Mouse (Mus musculus): ENCODE results near the gene Srr. TPM values are rescaled to one million over a fixed set of nuclear protein-coding genes. Genes with fewer than 3 reads are reported as not detected.

Srr gene
- polyA plus RNA-seq, 1 experiment from 2014 or later, result 10.0 TPM

DNA sequence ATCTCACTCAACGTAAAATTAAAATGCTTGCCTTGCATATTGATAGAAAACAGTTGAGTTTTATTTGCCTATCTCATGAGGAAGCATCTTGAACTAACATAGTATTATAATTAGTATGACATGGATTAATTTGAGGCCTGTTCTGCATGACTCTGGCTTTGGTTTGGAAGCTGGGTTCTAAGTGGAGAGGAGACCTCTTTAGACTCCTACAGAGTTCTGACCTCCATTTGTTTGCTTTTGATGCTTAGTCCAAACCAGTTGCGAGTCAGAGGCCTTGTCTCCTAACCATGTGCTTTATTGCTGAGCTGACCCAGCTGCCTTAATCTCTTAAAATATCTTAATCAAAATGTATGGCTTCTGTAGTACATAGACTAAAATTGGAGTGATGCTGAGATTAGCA is 31.9 kb upstream of the Srr start:
- no peak overlapping the region for H3K9ac ChIP-seq (ENCODE audit: low read depth, low read length)
- H3K36me3 ChIP-seq (ENCODE audit: control insufficient read depth, insufficient read depth, low read length), result no peaks in the 10 kb centered on the region; the same call in 1 of the 2 replicates
- H3K4me2 ChIP-seq, result no peak overlapping the region
- H3K9me3 ChIP-seq (ENCODE audit: control insufficient read depth, low read length), result no peaks in the 10 kb centered on the region
- ATAC-seq (replicated peaks; ENCODE audit: low FRiP score), result no peak
- DNase-seq (ENCODE audit: low spot score), result no peak
- H3K4me3 ChIP-seq (ENCODE audit: low read depth, low read length), result no peak overlapping the region
- WGBS, result 95% methylated on average over 2 of the region's 2 CpGs
- H3K4me1 ChIP-seq (replicated peaks; ENCODE audit: control insufficient read depth, insufficient read depth, low read length), result 0 out of 2 replicates have a peak, but pooled peaks cover 3% of the 10 kb centered on the region
- H3K27ac ChIP-seq (ENCODE audit: low read depth, low read length), result no peak overlapping the region
- no peaks in the 10 kb centered on the region for H3K27me3 ChIP-seq (replicated peaks; ENCODE audit: control insufficient read depth, insufficient read depth, low read length)

DNA sequence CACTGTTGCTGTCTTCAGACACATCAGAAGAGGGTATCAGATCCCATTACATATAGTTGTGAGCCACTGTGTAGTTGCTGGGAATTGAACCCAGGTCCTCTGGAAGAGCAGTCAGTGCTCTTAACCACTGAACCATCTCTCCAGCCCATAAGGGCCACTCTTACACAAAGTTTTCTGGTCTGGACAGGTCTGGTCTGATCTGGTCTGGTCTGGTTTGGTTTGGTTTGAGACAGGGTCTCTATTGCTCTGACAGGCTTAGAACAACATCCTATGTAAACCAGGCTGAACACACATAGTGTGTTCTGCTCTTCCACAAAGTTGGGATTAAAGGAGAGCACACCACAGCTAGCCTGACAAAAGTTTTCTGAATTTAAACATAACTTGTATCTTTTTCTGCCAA is 30.3 kb upstream of the Srr start:
- Histone ChIP-seq H3K4me1 (replicated peaks; ENCODE audit: control insufficient read depth, insufficient read depth, low read length) (0 out of 2 replicates have a peak, but pooled peaks cover 3% of the 10 kb centered on the region), H3K4me3 (ENCODE audit: low read depth, low read length) (no peak overlapping the region), H3K27me3 (replicated peaks; ENCODE audit: control insufficient read depth, insufficient read depth, low read length) (no peaks in the 10 kb centered on the region), H3K27ac (ENCODE audit: low read depth, low read length) (no peak overlapping the region), H3K9me3 (ENCODE audit: control insufficient read depth, low read length) (no peaks in the 10 kb centered on the region), H3K9ac (ENCODE audit: low read depth, low read length) (no peak overlapping the region), H3K4me2 (no peak overlapping the region), H3K36me3 (ENCODE audit: control insufficient read depth, insufficient read depth, low read length) (no peaks in the 10 kb centered on the region; the same call in 1 of the 2 replicates)
- ATAC-seq (replicated peaks; ENCODE audit: low FRiP score) (no peak), DNase-seq (ENCODE audit: low spot score) (no peak)

DNA sequence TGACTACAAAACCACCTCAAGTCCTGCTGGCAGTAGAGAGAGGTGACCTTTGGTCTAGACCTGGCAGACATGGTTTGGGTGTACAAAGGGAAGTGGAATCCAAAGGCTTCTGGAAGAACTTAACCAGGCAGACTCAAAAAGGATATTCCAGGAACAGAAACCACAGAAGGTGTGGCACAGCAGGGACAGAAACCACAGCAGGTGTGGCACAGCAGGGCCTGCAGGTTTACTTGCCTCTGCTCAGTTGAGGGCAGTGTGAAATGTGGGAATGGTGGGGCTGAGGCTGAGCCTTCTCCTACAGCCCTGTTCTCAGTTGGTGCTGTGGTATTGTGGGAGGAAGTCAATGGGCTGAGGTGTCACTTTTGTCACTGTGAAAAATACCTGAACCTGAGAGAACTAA is 29.2 kb upstream of the Srr start:
- Histone ChIP-seq H3K27me3 (replicated peaks; ENCODE audit: control insufficient read depth, insufficient read depth, low read length) (no peaks in the 10 kb centered on the region), H3K9me3 (ENCODE audit: control insufficient read depth, low read length) (no peaks in the 10 kb centered on the region), H3K4me3 (ENCODE audit: low read depth, low read length) (no peak overlapping the region), H3K27ac (ENCODE audit: low read depth, low read length) (no peak overlapping the region), H3K36me3 (ENCODE audit: control insufficient read depth, insufficient read depth, low read length) (no peaks in the 10 kb centered on the region; the same call in 1 of the 2 replicates), H3K4me2 (no peak overlapping the region), H3K4me1 (replicated peaks; ENCODE audit: control insufficient read depth, insufficient read depth, low read length) (0 out of 2 replicates have a peak, but pooled peaks cover 3% of the 10 kb centered on the region), H3K9ac (ENCODE audit: low read depth, low read length) (no peak overlapping the region)
- no peak for DNase-seq (ENCODE audit: low spot score)
- no peak for ATAC-seq (replicated peaks; ENCODE audit: low FRiP score)

DNA sequence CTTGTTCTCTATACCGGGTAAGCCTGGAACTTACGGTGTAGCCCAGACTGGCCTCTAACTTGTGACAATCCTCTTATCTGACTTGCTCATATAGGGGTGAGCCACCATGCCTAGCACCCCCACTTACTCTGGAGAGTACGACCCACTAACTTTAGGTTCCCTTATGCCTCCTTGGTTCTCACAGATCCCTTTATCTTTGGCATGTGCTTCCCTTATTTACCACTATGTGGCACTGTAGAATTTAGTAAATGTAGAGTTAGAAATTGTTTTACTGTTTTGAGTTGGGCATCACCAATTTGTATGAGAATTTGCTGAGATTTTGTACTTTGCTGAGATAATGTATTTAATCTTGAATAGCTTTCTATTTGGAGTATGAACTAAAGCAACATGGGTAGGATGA is 20.6 kb upstream of the Srr start:
- WGBS, result 82% methylated on average over 3 of the region's 3 CpGs

DNA sequence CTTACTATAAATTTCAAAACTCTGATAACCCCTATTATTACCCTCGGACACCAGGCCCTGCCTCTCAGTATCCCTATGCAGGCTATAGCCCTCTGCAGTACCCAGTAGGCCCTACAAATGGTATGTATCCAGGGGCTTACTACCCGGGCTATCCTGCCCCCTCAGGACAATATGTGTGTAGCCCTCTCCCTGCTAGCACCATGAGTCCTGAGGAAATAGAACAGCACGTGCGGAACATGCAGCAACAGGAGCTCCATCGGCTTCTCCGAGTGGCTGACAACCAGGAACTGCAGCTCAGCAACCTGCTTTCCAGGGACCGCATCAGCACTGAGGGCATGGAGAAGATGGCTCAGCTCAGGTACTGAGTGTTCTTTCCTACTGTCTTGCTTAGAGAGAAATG is 4.6 kb upstream of the Srr start:
- Histone ChIP-seq H3K4me1 (replicated peaks; ENCODE audit: control insufficient read depth, insufficient read depth, low read length) (peaks cover 14% of the 10 kb centered on the region), H3K27me3 (replicated peaks; ENCODE audit: control insufficient read depth, insufficient read depth, low read length) (no peaks in the 10 kb centered on the region), H3K36me3 (ENCODE audit: control insufficient read depth, insufficient read depth, low read length) (peaks cover 22% of the 10 kb centered on the region), H3K4me2 (no peak overlapping the region), H3K4me3 (ENCODE audit: low read depth, low read length) (no peak overlapping the region), H3K27ac (ENCODE audit: low read depth, low read length) (no peak overlapping the region), H3K9me3 (ENCODE audit: control insufficient read depth, low read length) (no peaks in the 10 kb centered on the region), H3K9ac (ENCODE audit: low read depth, low read length) (no peak overlapping the region)
- DNase-seq (ENCODE audit: low spot score) (no peak), ATAC-seq (replicated peaks; ENCODE audit: low FRiP score) (no peak)
- WGBS, result 93% methylated on average over 7 of the region's 7 CpGs

More for the DNA sequence above, 20.6 kb upstream of the Srr start:
- Histone ChIP-seq H3K4me2 (no peak overlapping the region), H3K9me3 (ENCODE audit: control insufficient read depth, low read length) (no peaks in the 10 kb centered on the region), H3K27me3 (replicated peaks; ENCODE audit: control insufficient read depth, insufficient read depth, low read length) (no peaks in the 10 kb centered on the region), H3K9ac (ENCODE audit: low read depth, low read length) (no peak overlapping the region), H3K4me3 (ENCODE audit: low read depth, low read length) (no peak overlapping the region), H3K36me3 (ENCODE audit: control insufficient read depth, insufficient read depth, low read length) (peaks cover 9% of the 10 kb centered on the region), H3K27ac (ENCODE audit: low read depth, low read length) (no peak overlapping the region), H3K4me1 (replicated peaks; ENCODE audit: control insufficient read depth, insufficient read depth, low read length) (no peaks in the 10 kb centered on the region)
- DNase-seq (ENCODE audit: low spot score) (no peak), ATAC-seq (replicated peaks; ENCODE audit: low FRiP score) (0 out of 2 replicates have a peak, but pooled peaks have one; percentile 5)

DNA sequence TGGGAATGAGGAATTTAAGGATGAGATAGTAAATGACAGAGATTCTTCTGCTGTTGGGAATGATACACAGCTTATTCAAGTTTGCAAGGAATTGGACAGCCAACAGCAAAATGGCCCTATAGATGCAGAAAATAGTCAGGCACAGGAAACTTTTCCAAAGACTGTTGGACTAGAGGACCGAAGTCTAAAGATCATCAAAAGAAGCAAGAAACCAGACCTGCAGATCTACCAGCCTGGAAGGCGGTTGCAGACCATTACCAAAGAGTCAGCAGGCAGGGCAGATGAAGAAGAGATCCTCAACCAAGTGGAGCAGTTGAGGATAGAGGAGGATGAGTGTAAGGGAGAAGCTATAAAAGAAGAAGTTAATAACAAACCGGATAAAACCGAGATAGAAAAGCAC is 3.4 kb upstream of the Srr start:
- Histone ChIP-seq H3K27ac (ENCODE audit: low read depth, low read length) (no peak overlapping the region), H3K9ac (ENCODE audit: low read depth, low read length) (no peak overlapping the region), H3K27me3 (replicated peaks; ENCODE audit: control insufficient read depth, insufficient read depth, low read length) (no peaks in the 10 kb centered on the region), H3K4me2 (no peak overlapping the region), H3K4me3 (ENCODE audit: low read depth, low read length) (no peak overlapping the region), H3K36me3 (ENCODE audit: control insufficient read depth, insufficient read depth, low read length) (peaks cover 14% of the 10 kb centered on the region; the same call in 1 of the 2 replicates), H3K9me3 (ENCODE audit: control insufficient read depth, low read length) (no peaks in the 10 kb centered on the region), H3K4me1 (replicated peaks; ENCODE audit: control insufficient read depth, insufficient read depth, low read length) (peaks cover 21% of the 10 kb centered on the region)
- DNase-seq (ENCODE audit: low spot score) (no peak), ATAC-seq (replicated peaks; ENCODE audit: low FRiP score) (no peak)
- WGBS, result 87% methylated on average over 4 of the region's 4 CpGs

DNA sequence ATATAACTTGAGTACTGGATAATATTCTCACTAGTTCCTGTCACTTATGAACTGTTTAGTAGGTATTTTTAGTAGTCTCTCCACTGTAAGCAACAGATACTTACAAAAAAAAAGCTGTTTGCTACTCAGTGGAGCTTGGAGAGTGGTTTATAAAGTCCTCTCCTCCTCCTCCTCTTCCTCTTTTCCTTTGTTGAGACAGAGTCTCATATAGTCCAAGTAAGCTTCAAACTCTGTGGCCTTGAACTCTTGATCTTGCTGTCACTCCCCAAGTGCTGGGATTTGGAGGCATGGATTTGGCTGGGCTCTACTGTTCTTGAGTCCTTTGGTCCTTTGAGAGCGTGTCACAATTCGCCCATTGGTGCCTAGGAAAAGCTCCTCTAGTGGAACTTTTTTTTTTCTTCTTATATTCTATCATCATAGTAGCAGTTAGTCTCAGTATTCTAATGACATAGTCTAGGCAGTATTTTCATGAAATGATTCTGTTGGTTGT is 1.5 kb upstream of the Srr start:
- H3K4me3 ChIP-seq (ENCODE audit: low read depth, low read length), result no peak overlapping the region; the same call in 1 of the 2 replicates
- WGBS, result 91% methylated on average over 2 of the region's 2 CpGs
- H3K9me3 ChIP-seq (ENCODE audit: control insufficient read depth, low read length), result no peaks in the 10 kb centered on the region
- H3K27me3 ChIP-seq (replicated peaks; ENCODE audit: control insufficient read depth, insufficient read depth, low read length), result no peaks in the 10 kb centered on the region
- peaks cover 24% of the 10 kb centered on the region for H3K4me1 ChIP-seq (replicated peaks; ENCODE audit: control insufficient read depth, insufficient read depth, low read length)
- H3K27ac ChIP-seq (ENCODE audit: low read depth, low read length), result no peak overlapping the region
- no peak for DNase-seq (ENCODE audit: low spot score)
- no peak for ATAC-seq (replicated peaks; ENCODE audit: low FRiP score)
- peaks cover 9% of the 10 kb centered on the region; the same call in 1 of the 2 replicates for H3K36me3 ChIP-seq (ENCODE audit: control insufficient read depth, insufficient read depth, low read length)
- H3K9ac ChIP-seq (ENCODE audit: low read depth, low read length), result no peak overlapping the region; the same call in 1 of the 2 replicates
- peak overlapping the region; percentile 68 for H3K4me2 ChIP-seq

DNA sequence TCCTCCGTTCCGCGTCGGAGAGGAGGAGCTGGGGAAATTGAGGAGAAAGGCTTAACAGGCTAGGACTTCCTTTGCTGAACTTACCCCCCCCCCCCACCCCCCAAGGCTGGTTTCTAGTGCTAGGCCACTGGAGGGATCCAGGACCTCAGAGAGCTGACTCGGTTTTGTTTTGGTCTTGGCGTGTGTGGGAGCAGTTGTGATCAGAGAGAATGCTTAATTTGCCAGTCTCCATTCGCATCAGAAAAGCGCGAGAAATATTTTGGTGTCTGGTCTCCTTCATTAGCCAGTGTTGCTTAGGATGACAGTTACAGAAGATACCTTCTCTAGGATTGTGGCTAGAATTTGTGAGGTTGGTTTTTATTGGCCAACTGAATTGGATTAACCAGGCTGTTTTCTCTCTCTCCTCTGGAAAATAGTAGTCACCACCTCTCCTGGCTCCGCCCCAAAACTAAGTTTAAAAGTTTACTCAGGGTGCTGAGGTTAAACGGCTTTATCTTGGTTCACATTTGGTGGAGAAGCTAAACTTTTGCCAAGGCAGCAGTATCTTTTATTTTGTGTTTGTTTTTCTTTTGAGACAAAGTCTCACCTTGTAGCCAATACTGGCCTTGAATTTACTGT is 749 bp upstream of the Srr start:
- WGBS, result 4% methylated on average over 11 of the region's 11 CpGs
- DNase-seq (ENCODE audit: low spot score), result no peak
- peak; percentile 25 for ATAC-seq (replicated peaks; ENCODE audit: low FRiP score)

DNA sequence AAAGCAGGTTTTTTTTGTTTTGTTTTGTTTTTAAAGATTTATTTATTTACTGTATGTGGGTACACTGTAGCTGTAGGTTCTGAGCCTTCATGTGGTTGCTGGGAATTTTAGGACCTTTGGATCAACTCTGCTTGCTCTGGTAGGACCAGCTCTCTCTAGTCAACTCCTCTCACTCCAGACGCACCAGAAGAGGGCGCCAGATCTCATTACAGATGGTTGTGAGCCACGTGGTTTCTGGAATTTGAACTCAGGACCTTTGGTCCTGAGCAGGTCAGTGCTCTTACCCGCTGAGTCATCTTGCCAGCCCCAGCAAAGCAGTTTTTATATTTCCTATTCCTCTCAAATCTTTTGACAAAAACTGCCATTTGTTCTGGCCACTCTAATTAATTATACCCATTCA is 1.6 kb downstream of the Srr start:
- Histone ChIP-seq H3K9me3 (ENCODE audit: control insufficient read depth, low read length) (no peaks in the 10 kb centered on the region), H3K27me3 (replicated peaks; ENCODE audit: control insufficient read depth, insufficient read depth, low read length) (no peaks in the 10 kb centered on the region), H3K36me3 (ENCODE audit: control insufficient read depth, insufficient read depth, low read length) (peaks cover 1% of the 10 kb centered on the region; the same call in 1 of the 2 replicates), H3K4me3 (ENCODE audit: low read depth, low read length) (peak overlapping the region; percentile 76), H3K9ac (ENCODE audit: low read depth, low read length) (no peak overlapping the region), H3K27ac (ENCODE audit: low read depth, low read length) (no peak overlapping the region), H3K4me2 (peak overlapping the region; percentile 68), H3K4me1 (replicated peaks; ENCODE audit: control insufficient read depth, insufficient read depth, low read length) (peaks cover 20% of the 10 kb centered on the region)
- 56% methylated on average over 4 of the region's 4 CpGs for WGBS
- DNase-seq (ENCODE audit: low spot score) (no peak), ATAC-seq (replicated peaks; ENCODE audit: low FRiP score) (no peak)

More for the DNA sequence above, 749 bp upstream of the Srr start:
- peaks cover 24% of the 10 kb centered on the region for H3K4me1 ChIP-seq (replicated peaks; ENCODE audit: control insufficient read depth, insufficient read depth, low read length)
- peak overlapping the region; percentile 68 for H3K4me2 ChIP-seq
- H3K9me3 ChIP-seq (ENCODE audit: control insufficient read depth, low read length), result no peaks in the 10 kb centered on the region
- H3K4me3 ChIP-seq (ENCODE audit: low read depth, low read length), result peak overlapping the region; percentile 76
- no peaks in the 10 kb centered on the region for H3K27me3 ChIP-seq (replicated peaks; ENCODE audit: control insufficient read depth, insufficient read depth, low read length)
- peak overlapping the region; percentile 89 for H3K27ac ChIP-seq (ENCODE audit: low read depth, low read length)
- H3K36me3 ChIP-seq (ENCODE audit: control insufficient read depth, insufficient read depth, low read length), result peaks cover 9% of the 10 kb centered on the region; the same call in 1 of the 2 replicates
- peak overlapping the region; percentile 85 for H3K9ac ChIP-seq (ENCODE audit: low read depth, low read length)
